Mouse (Mus musculus) ES-Bruce4 (cell line): Measurements from ENCODE around the gene Cxadr. TPM values are rescaled to one million over a fixed set of nuclear protein-coding genes. Genes with fewer than 3 reads are reported as not detected.

Source experiments
- H3K27ac ChIP-seq: 2 replicates; pipeline ENCODE4 v1.5.1; 2012; ENCODE audit warnings: low read length, inconsistent platforms; ENCODE audit not compliant: insufficient read depth
- H3K27me3 ChIP-seq: 2 replicates; pipeline ENCODE4 v1.6.1; 2012; ENCODE audit warnings: mild to moderate bottlenecking, low read length, inconsistent platforms; ENCODE audit not compliant: control insufficient read depth, poor library complexity, insufficient read depth, severe bottlenecking
- H3K36me3 ChIP-seq: 2 replicates; pipeline ENCODE4 v1.6.1; 2012; ENCODE audit warnings: inconsistent platforms, mild to moderate bottlenecking, low read length, moderate library complexity; ENCODE audit not compliant: control insufficient read depth, poor library complexity, insufficient read depth, severe bottlenecking
- H3K4me1 ChIP-seq: one replicate; pipeline ENCODE4 v1.8.1; 2011; ENCODE audit warnings: low read length; ENCODE audit not compliant: control insufficient read depth, insufficient read depth
- H3K4me3 ChIP-seq: 2 replicates; pipeline ENCODE4 v1.5.1; 2011; ENCODE audit warnings: low read depth, mild to moderate bottlenecking, low read length
- H3K9ac ChIP-seq: 2 replicates; pipeline ENCODE4 v1.6.1; 2012; ENCODE audit warnings: low read depth, mild to moderate bottlenecking, inconsistent platforms; ENCODE audit not compliant: poor library complexity, severe bottlenecking
- H3K9me3 ChIP-seq: replicated peaks from 2 replicates; pipeline ENCODE4 v1.6.1; 2012; ENCODE audit warnings: mild to moderate bottlenecking, low read length, inconsistent platforms; ENCODE audit not compliant: control insufficient read depth, poor library complexity, insufficient read depth, severe bottlenecking
- CTCF ChIP-seq: IDR thresholded peaks from one replicate; pipeline ENCODE4 v1.8.1; 2011; ENCODE audit warnings: low read depth, low read length
- EP300 ChIP-seq: IDR thresholded peaks from 2 replicates; pipeline ENCODE4 v1.6.1; 2011; ENCODE audit warnings: low read depth, low read length; ENCODE audit not compliant: insufficient read depth
- POLR2A ChIP-seq: IDR thresholded peaks from one replicate; pipeline ENCODE4 v1.8.1; 2011; ENCODE audit warnings: low read length; ENCODE audit not compliant: insufficient read depth
- polyA plus RNA-seq: library from polyadenylated mRNA; stranded (reverse); fragments of >200 nt; gene quantifications from 2 replicates; pipeline ENCODE4 v1.2.4, GENCODE M21; 2011; ENCODE audit warnings: low read depth; ENCODE audit not compliant: missing spikeins, insufficient read depth, insufficient read length

Cxadr gene
- polyA plus RNA-seq: 24.4 and 26.1 TPM in 2 replicates

DNA sequence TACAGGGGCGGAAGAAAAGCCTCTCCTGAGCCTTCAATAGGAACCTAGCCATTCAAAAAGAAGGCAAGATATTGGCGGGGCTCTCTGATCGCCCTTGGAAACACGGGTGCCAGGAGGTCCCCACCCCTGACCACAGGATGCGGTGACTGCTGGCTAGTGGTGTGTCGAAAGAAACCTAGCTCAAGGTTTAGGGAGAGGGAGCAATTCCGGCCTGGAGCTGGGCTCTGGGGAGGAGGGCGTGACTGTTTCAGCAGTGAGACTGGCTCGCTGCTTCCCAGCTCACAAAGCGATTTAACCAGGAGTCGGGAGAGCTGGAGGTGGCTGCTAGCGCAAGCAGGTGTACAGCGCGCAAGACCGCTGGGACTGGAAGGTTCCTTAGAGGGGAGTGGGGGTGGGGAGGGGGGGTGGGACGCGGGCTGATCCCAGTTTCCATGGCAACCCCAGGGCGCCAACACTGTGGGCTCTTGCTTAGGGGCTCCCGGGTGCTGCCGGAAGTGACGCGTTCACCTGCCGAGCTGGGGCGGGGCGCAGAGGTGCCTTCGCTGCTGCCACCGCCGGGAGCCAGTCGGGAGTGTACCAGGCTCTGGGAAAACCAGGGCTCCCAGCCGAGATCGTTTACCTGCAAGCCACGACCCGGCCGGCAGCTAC lies at the start of gene Cxadr:
Cxadr (plus strand) TSS at position 307 of the 648 bp plus-strand sequence.
- H3K9ac ChIP-seq: peak within 1 kb of the TSS; percentile 83
- TF ChIP-seq EP300 (no peak), POLR2A (no peak), CTCF (no peak)
- H3K4me3 ChIP-seq: peak within 1 kb of the TSS; percentile 90
- H3K27ac ChIP-seq: peak within 1 kb of the TSS; percentile 57; the same call in 1 of the 2 replicates
- no peaks in the 10 kb centered on the region for H3K27me3 ChIP-seq
- no peaks in the 10 kb centered on the region for H3K9me3 ChIP-seq
- peaks cover 1% of the 10 kb centered on the region for H3K4me1 ChIP-seq
- H3K36me3 ChIP-seq: no peaks in the 10 kb centered on the region

DNA sequence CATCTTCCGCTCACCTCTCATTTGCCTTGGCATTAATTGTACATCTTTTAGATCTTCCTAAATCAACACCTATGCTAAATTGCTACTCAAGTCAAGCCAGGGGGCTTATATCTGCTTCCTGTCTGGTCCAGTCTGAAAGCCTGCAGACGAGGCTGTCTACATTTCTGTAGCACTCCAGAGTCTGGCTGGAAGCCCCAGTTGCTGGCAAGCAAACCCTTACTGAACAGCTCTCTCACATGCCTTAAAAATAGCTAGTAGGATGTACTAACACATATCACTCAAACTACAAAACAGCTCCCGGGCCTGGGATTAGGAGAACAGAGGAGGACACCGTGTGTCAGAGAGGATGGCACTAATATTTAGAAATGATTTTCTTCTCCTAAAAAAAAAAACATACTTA lies 42.3 kb upstream of the Cxadr start:
- Histone ChIP-seq H3K27ac (no peak overlapping the region), H3K36me3 (no peaks in the 10 kb centered on the region), H3K4me1 (no peaks in the 10 kb centered on the region)

DNA sequence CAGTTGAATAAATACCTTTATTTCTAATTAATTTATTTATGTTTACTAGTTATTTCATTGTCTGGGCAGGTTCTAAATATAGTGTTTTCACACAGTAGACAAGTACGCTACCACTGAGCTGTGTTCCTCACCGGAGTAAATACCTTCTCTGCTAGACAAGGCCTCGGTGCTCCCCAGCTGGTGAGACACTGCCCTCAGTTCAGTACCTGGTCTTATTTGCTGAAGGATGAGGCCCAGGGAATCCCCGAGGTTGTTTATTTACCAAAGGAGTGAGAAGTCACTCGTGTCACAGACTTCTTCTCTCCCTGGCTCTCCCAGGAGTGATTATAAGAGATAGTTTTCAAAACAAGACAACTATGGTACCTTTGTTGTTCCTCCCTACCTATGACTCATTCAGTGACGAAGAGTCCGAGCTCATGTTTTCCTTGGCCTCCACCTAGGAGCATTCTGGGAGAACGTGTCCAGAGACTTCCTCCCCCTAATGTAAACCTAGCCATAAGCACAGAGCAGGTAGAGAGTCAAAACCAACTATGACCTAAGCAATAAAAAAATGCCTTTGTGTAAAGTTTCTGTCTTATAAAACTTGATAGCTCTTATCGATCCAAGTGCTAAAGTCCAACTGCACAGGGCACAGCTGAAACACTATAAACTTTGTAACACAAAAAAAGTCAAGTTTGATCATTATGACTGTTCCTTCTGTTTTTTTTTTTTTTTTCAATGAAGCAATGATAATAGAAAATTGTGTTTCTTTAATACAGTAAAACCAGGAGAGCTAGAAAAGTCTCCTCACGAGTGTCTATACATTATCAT lies 41.0 kb upstream of the Cxadr start:
- Histone ChIP-seq H3K4me3 (no peak overlapping the region), H3K9me3 (no peaks in the 10 kb centered on the region), H3K27me3 (peaks cover 9% of the 10 kb centered on the region), H3K27ac (no peak overlapping the region), H3K36me3 (no peaks in the 10 kb centered on the region), H3K9ac (no peak overlapping the region), H3K4me1 (no peaks in the 10 kb centered on the region)
- TF ChIP-seq CTCF: no peak
- TF ChIP-seq POLR2A: no peak
- no peak for TF ChIP-seq EP300

More for the DNA sequence above, 42.3 kb upstream of the Cxadr start:
- H3K4me3 ChIP-seq: no peak overlapping the region
- peaks cover 9% of the 10 kb centered on the region for H3K27me3 ChIP-seq
- TF ChIP-seq CTCF (no peak), POLR2A (no peak), EP300 (no peak)
- H3K9ac ChIP-seq: no peak overlapping the region
- no peaks in the 10 kb centered on the region for H3K9me3 ChIP-seq

DNA sequence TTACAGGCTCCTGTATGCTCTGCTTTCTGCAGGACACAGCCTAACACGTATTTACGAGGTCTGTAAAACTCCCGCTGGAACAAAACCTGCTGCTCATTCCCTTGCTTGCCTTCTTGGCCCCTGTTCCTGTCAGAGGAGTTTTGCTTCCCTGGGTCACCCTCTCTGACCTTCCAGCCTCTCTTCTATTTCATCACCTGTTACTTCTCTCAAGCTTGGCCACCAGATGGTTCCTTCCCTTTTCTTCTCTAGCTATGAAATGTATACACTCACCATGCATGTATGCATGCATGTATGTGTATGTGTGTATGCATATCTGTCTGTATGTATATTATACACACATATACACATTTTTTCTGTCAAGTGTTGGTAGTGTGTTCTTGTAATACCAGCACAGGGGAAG lies 39.8 kb upstream of the Cxadr start:
- no peaks in the 10 kb centered on the region for H3K9me3 ChIP-seq
- TF ChIP-seq POLR2A: no peak
- TF ChIP-seq CTCF: no peak
- no peak for TF ChIP-seq EP300
- no peak overlapping the region for H3K9ac ChIP-seq
- peaks cover 3% of the 10 kb centered on the region for H3K4me1 ChIP-seq
- no peak overlapping the region for H3K27ac ChIP-seq
- H3K27me3 ChIP-seq: peaks cover 9% of the 10 kb centered on the region
- no peaks in the 10 kb centered on the region for H3K36me3 ChIP-seq
- H3K4me3 ChIP-seq: no peak overlapping the region

DNA sequence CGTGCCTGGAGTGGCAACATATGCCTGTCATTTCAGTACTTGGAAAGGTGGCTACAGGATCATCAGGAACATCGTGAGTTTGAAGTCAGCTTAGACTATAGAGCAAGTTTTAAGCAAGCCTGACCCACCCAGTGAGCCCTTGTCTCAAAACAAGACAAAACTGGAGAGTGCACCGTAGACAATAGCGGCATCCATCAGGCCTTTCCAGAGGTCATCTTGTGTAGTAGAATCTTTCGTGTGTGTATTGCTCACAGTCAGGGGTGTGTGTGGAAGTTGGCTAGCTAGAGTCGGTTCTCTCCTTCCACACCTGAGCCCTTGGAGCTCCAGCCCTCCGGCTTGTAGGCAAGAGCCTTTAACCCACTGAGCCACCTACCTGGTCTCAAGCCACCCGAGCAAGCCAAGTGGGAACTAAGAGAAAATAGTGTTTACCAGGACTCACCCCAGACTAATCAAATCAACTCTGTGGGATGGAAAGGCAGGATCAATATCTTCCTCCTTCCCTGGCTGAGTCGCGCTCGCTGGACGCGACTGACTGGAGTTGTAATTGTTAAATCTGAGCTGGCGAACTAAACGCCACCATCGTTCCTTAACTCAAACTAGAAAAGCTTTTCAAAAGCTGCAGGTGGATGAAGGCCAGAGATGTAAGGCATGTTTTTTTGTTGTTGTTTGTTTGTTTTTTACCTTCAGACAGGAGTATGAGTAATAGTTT lies 36.7 kb upstream of the Cxadr start:
- Histone ChIP-seq H3K36me3 (no peaks in the 10 kb centered on the region), H3K4me3 (peak overlapping the region; percentile 8; the same call in 1 of the 2 replicates), H3K9ac (no peak overlapping the region), H3K4me1 (peaks cover 3% of the 10 kb centered on the region), H3K9me3 (no peaks in the 10 kb centered on the region), H3K27me3 (peaks cover 16% of the 10 kb centered on the region), H3K27ac (no peak overlapping the region)
- TF ChIP-seq POLR2A (no peak), CTCF (no peak)

DNA sequence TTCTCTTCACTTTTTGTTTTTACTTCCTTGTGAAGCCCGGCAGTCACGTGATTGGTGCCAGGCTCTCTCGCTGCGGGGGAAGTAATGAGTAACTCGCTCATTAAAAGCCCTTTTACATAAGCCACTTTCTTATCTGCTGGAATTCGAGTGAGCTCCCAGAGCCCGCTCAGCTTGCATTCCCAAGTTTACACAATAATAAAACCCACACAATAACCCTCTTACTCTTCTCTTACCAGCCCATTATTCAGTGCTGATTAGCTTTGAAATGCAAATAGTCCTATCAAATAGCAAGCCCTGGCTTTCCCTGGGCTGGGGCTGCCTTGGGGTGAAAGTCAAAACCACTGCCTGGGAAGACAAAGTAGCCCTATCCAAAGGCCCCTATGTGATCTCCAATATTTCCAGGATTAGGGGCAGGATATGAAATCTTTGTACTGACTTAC lies 36.1 kb upstream of the Cxadr start:
- H3K36me3 ChIP-seq: no peaks in the 10 kb centered on the region
- TF ChIP-seq EP300 (peak; percentile 71; the same call in 1 of the 2 replicates), POLR2A (no peak)
- H3K27ac ChIP-seq: no peak overlapping the region
- H3K4me3 ChIP-seq: no peak overlapping the region
- H3K9ac ChIP-seq: no peak overlapping the region
- peaks cover 14% of the 10 kb centered on the region for H3K27me3 ChIP-seq
- no peaks in the 10 kb centered on the region for H3K9me3 ChIP-seq
- H3K4me1 ChIP-seq: peaks cover 3% of the 10 kb centered on the region
